Mouse (Mus musculus) monocyte, adult 2 months (primary cell): ENCODE results near the gene Gm13698.
A peak's percentile ranks its signal among the peaks of the same experiment; 100 is the strongest.
"Not testable (repeated sequence)": the region's sequence is repeated elsewhere in the genome, so short reads cannot be mapped to it uniquely, and the experiment has no call there.

Experiments
- DNase-seq, 2 experiments: peaks; one replicate each; pipeline ENCODE4 v3.0.0; 2022; ENCODE audit warnings: low spot score in 2 of 2, low read depth in 1 of 2

The Gm13698 gene

GRCm38 (mm10) chr2:83955393-83955792, at the start of gene Gm13698:
Gene Gm13698 (plus strand): TSS chr2:83955693.
- not testable (repeated sequence) for DNase-seq

GRCm38 (mm10) chr2:83929478-83930088, 25.9 kb upstream of the Gm13698 start:
- DNase-seq: peak in 1 of 2 experiments; percentile 21

- DNase-seq: peak in 1 of 2 experiments; percentile 1
Measured at GRCm38 (mm10) chr2:83940931-83941361, 14.5 kb upstream of the Gm13698 start, which contains the start of gene Zswim2. Gene Zswim2 (minus strand): TSS chr2:83941228.

GRCm38 (mm10) chr2:83941378-83941777, 14.1 kb upstream of the Gm13698 start:
- DNase-seq: no peak

GRCm38 (mm10) chr2:83941792-83942191, 13.7 kb upstream of the Gm13698 start:
- no peak for DNase-seq

- DNase-seq: not testable (repeated sequence)
Measured at GRCm38 (mm10) chr2:83961203-83961602, 5.7 kb downstream of the Gm13698 start, which contains the start of gene Gm13693. Gene Gm13693 (plus strand): TSS chr2:83961503.

GRCm38 (mm10) chr2:83967013-83967412, 11.5 kb downstream of the Gm13698 start, which contains the start of gene Gm13695:
Gene Gm13695 (plus strand): TSS chr2:83967313.
- not testable (repeated sequence) for DNase-seq

- DNase-seq: not testable (repeated sequence)
Measured at GRCm38 (mm10) chr2:83972823-83973222, 17.3 kb downstream of the Gm13698 start, which contains the start of gene Gm13696. Gene Gm13696 (plus strand): TSS chr2:83973123.

- not testable (repeated sequence) for DNase-seq
Measured at GRCm38 (mm10) chr2:83978633-83979032, 23.1 kb downstream of the Gm13698 start, which contains the start of gene Gm13694. Gene Gm13694 (plus strand): TSS chr2:83978933.

- not testable (repeated sequence) for DNase-seq
Measured at GRCm38 (mm10) chr2:83984443-83984842, 28.9 kb downstream of the Gm13698 start, which contains the start of gene Gm13697. Gene Gm13697 (plus strand): TSS chr2:83984743.

- DNase-seq: not testable (repeated sequence)
Measured at GRCm38 (mm10) chr2:83990253-83990652, 34.8 kb downstream of the Gm13698 start, which contains the start of gene Gm13691. Gene Gm13691 (plus strand): TSS chr2:83990553.

GRCm38 (mm10) chr2:83993639-83994255, 38.3 kb downstream of the Gm13698 start:
- DNase-seq: not testable (repeated sequence)

- not testable (repeated sequence) for DNase-seq
Measured at GRCm38 (mm10) chr2:83994526-83994925, 39.0 kb downstream of the Gm13698 start.
